Mouse (Mus musculus): ENCODE results near the gene Dmrta2.

Gene Dmrta2

GRCm38 (mm10) chr4:110021956-110022625 lies 44.2 kb downstream of the Dmrta2 start:
- in situ Hi-C loops (cut with MboI, MseI): loop anchor here (5.0 to 25.0 kb wide), 3 partner anchors 265 to 517 kb away; no protein-coding TSS in a partner anchor

- in situ Hi-C loops (cut with MboI, MseI): loop anchor here in 1 of 2 experiments (5.0 to 10.0 kb wide), 2 partner anchors 524 to 1684 kb away; no protein-coding TSS in a partner anchor
Measured at GRCm38 (mm10) chr4:110028461-110029188, 50.8 kb downstream of the Dmrta2 start.

- in situ Hi-C loops (cut with MboI, MseI): loop anchor here in 1 of 2 experiments (5.0 to 10.0 kb wide), 2 partner anchors 525 to 1683 kb away; no protein-coding TSS in a partner anchor
Measured at GRCm38 (mm10) chr4:110029446-110029845, 51.6 kb downstream of the Dmrta2 start.
